8 mouse cellular contexts compared by ENCODE assay signal in the genomic region with DNA sequence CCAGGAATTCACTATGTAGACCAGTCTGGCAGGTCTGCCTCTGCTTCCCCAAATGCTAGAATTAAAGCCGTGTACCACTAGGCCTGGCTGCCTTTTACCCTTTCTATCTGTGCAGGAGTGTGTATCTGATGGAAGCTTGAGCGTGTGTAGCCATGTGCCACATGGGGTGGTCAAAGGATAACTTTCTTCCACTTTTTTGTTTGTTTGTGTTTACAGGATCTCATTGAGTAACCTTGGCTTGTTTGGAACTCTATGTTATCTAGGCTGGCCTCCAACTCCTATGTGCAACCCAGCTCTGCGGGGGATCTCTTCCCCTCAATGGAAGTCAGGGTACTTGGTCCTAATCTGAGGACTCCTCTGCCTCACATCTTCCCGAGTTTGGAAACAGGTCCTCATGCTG. TPM values are rescaled to one million over a fixed set of nuclear protein-coding genes. Genes with fewer than 3 reads are reported as not detected.
DNase-seq lines count a peak whose midpoint lies in the region; ATAC-seq and TF ChIP-seq lines count a peak whose summit lies in the region.

No protein-coding gene starts in this region.

- H3K4me3 ChIP-seq in C2C12 (ENCODE audit: insufficient read depth, poor library complexity, severe bottlenecking): peak overlapping the region; percentile 88
- H3K4me3 ChIP-seq in embryonic facial prominence, embryonic 13.5 days: no peak overlapping the region
- H3K4me3 ChIP-seq in limb, embryonic 14.5 days (replicated peaks; ENCODE audit: low read length): no peak overlapping the region

- H3K27me3 ChIP-seq in C2C12 (ENCODE audit: control insufficient read depth, insufficient read depth, insufficient read length): no peaks in the 10 kb centered on the region
- no peaks in the 10 kb centered on the region for H3K27me3 ChIP-seq in embryonic facial prominence, embryonic 13.5 days
- H3K27me3 ChIP-seq in limb, embryonic 14.5 days (ENCODE audit: control insufficient read depth, insufficient read depth, low read length): no peaks in the 10 kb centered on the region

- H3K4me2 ChIP-seq in embryonic facial prominence, embryonic 13.5 days: peak overlapping the region; percentile 70
- peak overlapping the region; percentile 76; the same call in 1 of the 2 replicates for H3K4me2 ChIP-seq in limb, embryonic 14.5 days (replicated peaks; ENCODE audit: low read depth, low read length, severe bottlenecking)

- no peak overlapping the region for H3K27ac ChIP-seq in embryonic facial prominence, embryonic 13.5 days
- no peak overlapping the region for H3K27ac ChIP-seq in limb, embryonic 14.5 days (replicated peaks; ENCODE audit: low read depth, low read length)

- TF ChIP-seq POLR2A in limb, embryonic 14.5 days (IDR thresholded peaks at IDR 0.05; ENCODE audit: borderline replicate concordance, extremely low read depth, insufficient read depth, insufficient read length): no peak

- DNase-seq in embryo, embryonic 10.5 days (ENCODE audit: low spot score): peak; percentile 9
- no peak for DNase-seq in embryo, embryonic 9.5 days (ENCODE audit: extremely low spot score)
- no peak for DNase-seq in limb, embryonic 14.5 days (ENCODE audit: low spot score)
- no peak for DNase-seq in ovary, postnatal 10 days (ENCODE audit: low spot score)
- no peak for DNase-seq in adrenal gland, adult 8-10 months
- DNase-seq in embryo, embryonic 11 days: no peak

- no peak overlapping the region for H3K9ac ChIP-seq in embryonic facial prominence, embryonic 13.5 days
- no peak overlapping the region for H3K9ac ChIP-seq in limb, embryonic 14.5 days (ENCODE audit: low read depth, low read length, severe bottlenecking)

- H3K79me2 ChIP-seq in C2C12 (ENCODE audit: control insufficient read depth, insufficient read depth): peaks cover 47% of the 10 kb centered on the region

- H3K79me3 ChIP-seq in C2C12 (ENCODE audit: low read depth): peaks cover 35% of the 10 kb centered on the region

- H3K9me3 ChIP-seq in embryonic facial prominence, embryonic 13.5 days: no peaks in the 10 kb centered on the region
- H3K9me3 ChIP-seq in limb, embryonic 14.5 days (ENCODE audit: control insufficient read depth, low read length): no peaks in the 10 kb centered on the region

- TF ChIP-seq CTCF in C2C12 (IDR thresholded peaks at IDR 0.05; ENCODE audit: control insufficient read depth, insufficient read depth, insufficient read length): no peak

- H3K36me3 ChIP-seq in C2C12 (ENCODE audit: control insufficient read depth, insufficient read depth): no peaks in the 10 kb centered on the region
- no peaks in the 10 kb centered on the region for H3K36me3 ChIP-seq in embryonic facial prominence, embryonic 13.5 days
- H3K36me3 ChIP-seq in limb, embryonic 14.5 days (ENCODE audit: control insufficient read depth, insufficient read depth, low read length): no peaks in the 10 kb centered on the region

- H3ac ChIP-seq in C2C12 (ENCODE audit: control insufficient read depth, insufficient read length, low read depth): peak overlapping the region; percentile 40

- WGBS in embryonic facial prominence, embryonic 13.5 days: 42% methylated on average over 4 of the region's 4 CpGs
- WGBS in limb, embryonic 14.5 days: 49% methylated on average over 4 of the region's 4 CpGs

- peaks cover 33% of the 10 kb centered on the region for H3K4me1 ChIP-seq in embryonic facial prominence, embryonic 13.5 days
- H3K4me1 ChIP-seq in limb, embryonic 14.5 days (ENCODE audit: control insufficient read depth, insufficient read depth, low read length): peaks cover 13% of the 10 kb centered on the region

- no peak for ATAC-seq in embryonic facial prominence, embryonic 13.5 days (ENCODE audit: insufficient number of reproducible peaks, insufficient read depth, low FRiP score, low TSS enrichment, low read depth)
- no peak for ATAC-seq in limb, embryonic 14.5 days (ENCODE audit: low FRiP score, low read depth)

TF ChIP-seq in C2C12, 6 proteins besides CTCF, POLR2A, EP300 and RAD21:
- TF ChIP-seq MAX (IDR thresholded peaks at IDR 0.05) (no peak), FOSL1 (IDR thresholded peaks at IDR 0.05; ENCODE audit: insufficient read depth, low read length, poor library complexity, severe bottlenecking) (no peak), MYOG (IDR thresholded peaks at IDR 0.05; ENCODE audit: control insufficient read depth, extremely low read depth, insufficient read length) (no peak), USF1 (IDR thresholded peaks at IDR 0.05; ENCODE audit: low read depth) (no peak), MYOD1 (IDR thresholded peaks at IDR 0.05; ENCODE audit: control insufficient read depth, insufficient read length, low read depth) (no peak)

RNA-seq across cellular contexts. Expression of a gene that starts 1.1 kb away (rescaled TPM):
- polyA plus RNA-seq in C2C12 (2012; fragmentation: generic; extraction: Trizol): 71.0 TPM
- polyA plus RNA-seq in embryonic facial prominence, embryonic 13.5 days (2015; fragmentation: Nextera tagmentation; extraction: Ambion mirVana): 70.5 and 73.8 TPM in 2 replicates
- polyA plus RNA-seq in limb, embryonic 14.5 days (2012; rRNA removed): 44.9 and 57.9 TPM in 2 replicates
- 63.2 and 65.7 TPM in 2 replicates for polyA plus RNA-seq in limb, embryonic 14.5 days (2014; fragmentation: Nextera tagmentation; extraction: Ambion mirVana)
- total RNA-seq in adrenal gland, adult 8-10 months (2022): 10 to 100 TPM; 57.7 to 87.7 (median 71.3) TPM

RNA-seq across cellular contexts. Expression of a gene that starts 49.2 kb away (rescaled TPM):
- 10.2 TPM for polyA plus RNA-seq in C2C12 (2012; fragmentation: generic; extraction: Trizol)
- polyA plus RNA-seq in embryonic facial prominence, embryonic 13.5 days (2015; fragmentation: Nextera tagmentation; extraction: Ambion mirVana): 11.3 and 11.5 TPM in 2 replicates
- 13.5 and 15.0 TPM in 2 replicates for polyA plus RNA-seq in limb, embryonic 14.5 days (2012; rRNA removed)
- polyA plus RNA-seq in limb, embryonic 14.5 days (2014; fragmentation: Nextera tagmentation; extraction: Ambion mirVana): 10.7 and 11.6 TPM in 2 replicates
- 10 to 100 TPM; 31.4 to 42.7 (median 35.8) TPM for total RNA-seq in adrenal gland, adult 8-10 months (2022)
